Mouse (Mus musculus): ENCODE data around the gene Srd5a3. TPM values are rescaled to one million over a fixed set of nuclear protein-coding genes. Genes with fewer than 3 reads are reported as not detected.
"Not testable (repeated sequence)": the region's sequence is repeated elsewhere in the genome, so short reads cannot be mapped to it uniquely, and the experiment has no call there.

Srd5a3 gene
- polyA plus RNA-seq (2014; fragmentation: Nextera tagmentation; extraction: Ambion mirVana) = 27.6 and 31.0 TPM in 2 replicates

DNA sequence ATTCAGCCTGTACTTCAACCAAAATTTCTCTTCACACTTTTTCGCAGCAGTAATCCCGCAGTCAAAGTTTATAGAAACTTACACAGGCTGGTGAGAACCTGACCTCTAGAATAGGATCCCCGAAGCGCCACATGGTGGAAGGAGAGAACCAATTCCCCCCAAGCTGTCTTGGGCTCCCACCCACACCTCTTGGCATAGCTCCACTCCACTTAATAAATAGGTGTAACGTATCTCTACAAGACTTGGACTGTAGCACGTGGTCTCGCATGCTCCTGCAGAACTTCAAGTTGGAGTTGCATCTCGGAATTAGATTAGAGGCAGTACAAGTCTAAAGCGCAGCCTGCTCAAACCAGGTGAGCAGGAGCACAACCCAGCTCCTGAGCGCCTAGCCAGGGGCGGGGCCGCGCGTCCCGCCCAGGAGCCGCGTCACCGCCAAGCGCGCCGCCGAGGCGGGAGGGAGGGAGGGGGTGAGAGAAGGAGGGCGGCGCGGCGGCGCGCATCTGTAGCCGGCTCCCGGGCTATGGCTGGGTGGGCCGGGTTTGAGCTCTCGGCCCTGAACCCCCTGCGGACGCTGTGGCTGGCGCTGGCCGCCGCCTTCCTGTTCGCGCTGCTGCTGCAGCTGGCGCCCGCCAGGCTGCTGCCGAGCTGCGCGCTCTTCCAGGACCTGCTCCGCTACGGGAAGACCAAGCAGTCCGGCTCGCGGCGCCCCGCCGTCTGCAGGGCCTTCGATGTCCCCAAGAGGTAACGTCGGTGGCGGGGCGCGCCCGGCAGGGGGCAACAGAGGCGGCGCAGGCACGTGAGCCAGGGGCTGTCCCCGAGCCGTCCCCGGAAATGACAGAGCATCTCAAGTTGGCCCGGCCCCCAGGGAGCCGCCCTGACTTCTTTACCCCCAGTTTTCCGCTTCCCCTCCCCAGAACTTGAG is at the start of gene Srd5a3:
TSS of gene Srd5a3 (plus strand) at position 464 of the 922 bp plus-strand sequence.
- Histone ChIP-seq H3K4me2 (ENCODE audit: low read depth, low read length) (peak within 1 kb of the TSS; percentile 81), H3K4me1 (ENCODE audit: control insufficient read depth, insufficient read depth, low read length) (peaks cover 12% of the 10 kb centered on the region), H3K36me3 (ENCODE audit: control insufficient read depth, insufficient read depth, low read length) (no peaks in the 10 kb centered on the region), H3K27me3 (replicated peaks; ENCODE audit: control insufficient read depth, insufficient read depth, low read length) (no peaks in the 10 kb centered on the region), H3K27ac (replicated peaks; ENCODE audit: low read depth, low read length) (peak within 1 kb of the TSS; percentile 97), H3K9ac (ENCODE audit: low read depth, low read length) (peak within 1 kb of the TSS; percentile 90), H3K9me3 (ENCODE audit: control insufficient read depth, low read length) (no peaks in the 10 kb centered on the region), H3K4me3 (ENCODE audit: low read depth, low read length) (peak within 1 kb of the TSS; percentile 68)
- 1% methylated on average over 35 of the region's 69 CpGs for WGBS
- ATAC-seq (ENCODE audit: low read depth) (peak; percentile 97), DNase-seq (ENCODE audit: low spot score) (peak; percentile 97)

DNA sequence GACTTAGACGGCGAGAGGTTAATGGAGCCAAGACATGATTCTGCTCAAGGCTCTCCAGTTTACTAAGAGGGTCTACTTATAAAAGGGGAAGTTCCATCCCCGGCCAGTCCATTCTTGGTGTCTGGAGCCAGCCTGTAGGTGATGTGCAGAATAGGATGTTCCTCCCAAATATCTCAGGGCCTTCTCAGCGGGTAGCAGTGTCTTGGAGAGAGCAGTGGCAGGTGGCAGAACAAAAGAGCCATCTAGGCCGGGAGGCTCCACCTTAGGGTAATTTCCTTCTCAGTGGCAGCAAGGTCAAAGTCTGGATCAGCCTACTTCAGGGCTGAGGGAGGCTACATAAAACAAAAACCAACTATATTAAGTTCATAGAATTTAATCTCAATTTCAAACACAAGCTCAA is 36.3 kb upstream of the Srd5a3 start:
- WGBS = 82% methylated on average over 5 of the region's 5 CpGs

DNA sequence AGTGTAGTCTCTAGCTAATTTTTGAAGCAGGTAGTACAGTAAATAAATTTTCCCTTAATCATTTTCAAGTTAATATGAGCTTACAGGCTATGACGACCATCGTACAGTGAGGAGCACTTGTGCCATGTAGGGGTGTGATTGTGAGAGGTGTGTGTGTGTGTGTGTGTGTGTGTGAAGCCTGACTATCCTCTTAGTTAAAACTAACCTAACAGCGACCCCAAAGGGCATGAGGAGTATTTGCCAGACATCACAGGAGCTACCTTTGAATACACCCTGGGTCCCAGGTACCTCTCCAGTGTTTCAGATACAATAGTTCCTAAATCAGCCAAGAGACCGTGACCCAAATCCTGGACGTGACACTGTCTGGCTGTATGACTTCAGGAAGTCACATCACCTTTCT is 32.8 kb upstream of the Srd5a3 start:
- H3K27ac ChIP-seq (replicated peaks; ENCODE audit: low read depth, low read length) = no peak overlapping the region
- 78% methylated on average over 5 of the region's 5 CpGs for WGBS
- no peak overlapping the region for H3K4me2 ChIP-seq (ENCODE audit: low read depth, low read length)
- ATAC-seq (ENCODE audit: low read depth) (no peak), DNase-seq (ENCODE audit: low spot score) (no peak)
- H3K36me3 ChIP-seq (ENCODE audit: control insufficient read depth, insufficient read depth, low read length) = no peaks in the 10 kb centered on the region
- no peaks in the 10 kb centered on the region for H3K9me3 ChIP-seq (ENCODE audit: control insufficient read depth, low read length)
- no peaks in the 10 kb centered on the region for H3K27me3 ChIP-seq (replicated peaks; ENCODE audit: control insufficient read depth, insufficient read depth, low read length)
- no peaks in the 10 kb centered on the region for H3K4me1 ChIP-seq (ENCODE audit: control insufficient read depth, insufficient read depth, low read length)
- no peak overlapping the region for H3K4me3 ChIP-seq (ENCODE audit: low read depth, low read length)
- no peak overlapping the region for H3K9ac ChIP-seq (ENCODE audit: low read depth, low read length)

More for the DNA sequence above, 36.3 kb upstream of the Srd5a3 start:
- not testable (repeated sequence) for H3K9me3 ChIP-seq (ENCODE audit: control insufficient read depth, low read length); H3K4me2 ChIP-seq (ENCODE audit: low read depth, low read length); ATAC-seq (ENCODE audit: low read depth); H3K4me3 ChIP-seq (ENCODE audit: low read depth, low read length); H3K27ac ChIP-seq (replicated peaks; ENCODE audit: low read depth, low read length); H3K4me1 ChIP-seq (ENCODE audit: control insufficient read depth, insufficient read depth, low read length); DNase-seq (ENCODE audit: low spot score); H3K9ac ChIP-seq (ENCODE audit: low read depth, low read length); H3K36me3 ChIP-seq (ENCODE audit: control insufficient read depth, insufficient read depth, low read length); H3K27me3 ChIP-seq (replicated peaks; ENCODE audit: control insufficient read depth, insufficient read depth, low read length)

DNA sequence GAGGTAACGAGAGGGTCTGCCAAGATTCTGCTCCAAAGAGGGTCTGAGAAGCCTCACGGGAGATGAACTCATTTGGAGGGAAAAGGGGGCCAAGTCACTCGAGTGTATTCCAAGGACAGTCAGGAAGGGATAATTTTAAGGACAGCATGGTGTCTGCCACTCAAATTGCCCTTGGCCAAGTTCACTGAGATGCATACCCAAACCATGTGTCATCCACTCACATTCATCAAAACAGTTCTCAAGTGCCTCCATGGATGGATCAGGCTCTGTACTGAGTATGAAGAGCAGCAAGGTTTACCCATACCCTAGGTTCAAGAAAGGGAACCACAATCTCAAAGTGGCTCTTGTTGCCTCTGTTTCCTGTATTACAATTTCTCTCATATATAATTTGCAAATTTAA is 31.6 kb upstream of the Srd5a3 start:
- Histone ChIP-seq H3K4me1 (ENCODE audit: control insufficient read depth, insufficient read depth, low read length) (no peaks in the 10 kb centered on the region), H3K9me3 (ENCODE audit: control insufficient read depth, low read length) (no peaks in the 10 kb centered on the region), H3K9ac (ENCODE audit: low read depth, low read length) (no peak overlapping the region), H3K36me3 (ENCODE audit: control insufficient read depth, insufficient read depth, low read length) (no peaks in the 10 kb centered on the region), H3K4me3 (ENCODE audit: low read depth, low read length) (no peak overlapping the region), H3K4me2 (ENCODE audit: low read depth, low read length) (no peak overlapping the region), H3K27me3 (replicated peaks; ENCODE audit: control insufficient read depth, insufficient read depth, low read length) (no peaks in the 10 kb centered on the region), H3K27ac (replicated peaks; ENCODE audit: low read depth, low read length) (no peak overlapping the region)
- WGBS = 73% methylated on average over 3 of the region's 3 CpGs
- ATAC-seq (ENCODE audit: low read depth) (no peak), DNase-seq (ENCODE audit: low spot score) (no peak)

DNA sequence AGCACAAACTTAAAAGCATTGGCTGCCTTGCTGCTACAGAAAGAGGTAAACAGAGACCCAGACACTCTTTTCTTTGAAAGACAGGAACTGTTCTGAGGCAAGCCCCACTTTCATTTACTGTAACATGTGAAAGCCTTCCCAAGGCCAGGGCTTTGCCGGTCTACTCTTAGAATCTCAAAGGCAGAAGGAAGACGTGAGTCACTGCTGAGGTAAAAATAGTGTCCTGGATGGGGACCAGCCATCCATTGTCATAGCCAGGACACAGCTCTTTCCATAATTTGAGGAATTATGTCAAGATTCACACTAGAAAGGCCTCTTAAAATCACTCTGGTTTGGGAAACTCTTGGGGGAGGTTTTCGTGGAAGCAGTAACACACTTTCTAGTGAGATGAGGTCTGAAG is 28.9 kb upstream of the Srd5a3 start:
- Histone ChIP-seq H3K27ac (replicated peaks; ENCODE audit: low read depth, low read length) (no peak overlapping the region), H3K9ac (ENCODE audit: low read depth, low read length) (no peak overlapping the region), H3K27me3 (replicated peaks; ENCODE audit: control insufficient read depth, insufficient read depth, low read length) (no peaks in the 10 kb centered on the region), H3K9me3 (ENCODE audit: control insufficient read depth, low read length) (no peaks in the 10 kb centered on the region), H3K4me1 (ENCODE audit: control insufficient read depth, insufficient read depth, low read length) (no peaks in the 10 kb centered on the region), H3K36me3 (ENCODE audit: control insufficient read depth, insufficient read depth, low read length) (no peaks in the 10 kb centered on the region), H3K4me3 (ENCODE audit: low read depth, low read length) (no peak overlapping the region), H3K4me2 (ENCODE audit: low read depth, low read length) (no peak overlapping the region)
- WGBS = 85% methylated on average over 3 of the region's 3 CpGs
- DNase-seq (ENCODE audit: low spot score) (no peak), ATAC-seq (ENCODE audit: low read depth) (no peak)

DNA sequence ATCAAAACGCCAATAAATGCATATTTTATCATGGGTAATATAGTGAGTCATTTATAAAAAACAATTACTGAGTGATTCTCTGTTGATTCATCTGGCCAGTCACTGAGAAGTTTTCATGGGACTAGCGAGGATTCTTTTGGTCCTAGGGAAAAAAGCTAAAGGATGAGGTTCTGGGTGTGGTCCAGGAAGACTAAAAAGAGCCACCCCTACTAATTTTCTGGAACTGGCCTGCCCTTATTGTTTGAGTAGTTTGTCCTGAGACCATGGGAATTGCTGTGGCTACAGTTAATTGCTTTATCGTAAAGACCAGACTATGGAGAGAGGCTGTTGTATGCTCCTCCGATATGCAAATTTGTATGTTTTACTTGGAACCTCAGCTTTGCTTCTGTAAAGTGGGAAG is 28.1 kb upstream of the Srd5a3 start:
- Histone ChIP-seq H3K27ac (replicated peaks; ENCODE audit: low read depth, low read length) (no peak overlapping the region), H3K36me3 (ENCODE audit: control insufficient read depth, insufficient read depth, low read length) (no peaks in the 10 kb centered on the region), H3K9ac (ENCODE audit: low read depth, low read length) (no peak overlapping the region), H3K4me3 (ENCODE audit: low read depth, low read length) (no peak overlapping the region), H3K4me1 (ENCODE audit: control insufficient read depth, insufficient read depth, low read length) (no peaks in the 10 kb centered on the region), H3K4me2 (ENCODE audit: low read depth, low read length) (no peak overlapping the region), H3K9me3 (ENCODE audit: control insufficient read depth, low read length) (no peaks in the 10 kb centered on the region), H3K27me3 (replicated peaks; ENCODE audit: control insufficient read depth, insufficient read depth, low read length) (no peaks in the 10 kb centered on the region)
- no peak for DNase-seq (ENCODE audit: low spot score)
- 75% methylated on average over 4 of the region's 4 CpGs for WGBS
- no peak for ATAC-seq (ENCODE audit: low read depth)

DNA sequence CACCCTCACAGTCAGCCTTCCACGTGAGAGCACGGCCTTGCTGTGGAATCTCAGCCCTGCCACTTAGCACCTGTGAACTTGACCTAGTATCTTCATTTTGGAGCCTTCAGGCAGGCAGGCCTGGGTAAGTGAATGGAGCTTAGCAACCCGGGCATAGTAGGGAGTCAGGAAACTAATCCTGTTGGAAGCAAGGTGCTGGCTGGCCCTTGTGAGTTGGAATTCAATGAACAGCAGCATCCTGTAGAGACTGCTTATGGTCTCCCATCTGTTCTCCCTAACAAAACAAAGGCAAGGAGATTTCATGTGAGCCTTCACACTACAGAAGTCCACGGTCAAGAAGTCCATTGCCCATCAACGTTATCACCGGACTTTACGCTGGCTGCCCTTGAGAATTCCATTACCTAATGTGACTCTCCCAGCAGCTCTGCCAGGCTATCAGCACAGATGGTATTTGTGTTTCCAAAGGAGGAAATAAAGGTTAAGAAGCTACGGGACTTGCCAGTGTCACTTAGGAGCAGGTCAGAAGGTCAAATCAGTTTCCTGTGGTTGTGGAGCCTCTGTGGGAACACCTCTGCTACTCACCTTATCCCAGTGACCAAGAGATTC is 24.5 kb upstream of the Srd5a3 start:
- Histone ChIP-seq H3K4me3 (ENCODE audit: low read depth, low read length) (no peak overlapping the region), H3K4me1 (ENCODE audit: control insufficient read depth, insufficient read depth, low read length) (no peaks in the 10 kb centered on the region), H3K27me3 (replicated peaks; ENCODE audit: control insufficient read depth, insufficient read depth, low read length) (no peaks in the 10 kb centered on the region), H3K9me3 (ENCODE audit: control insufficient read depth, low read length) (no peaks in the 10 kb centered on the region), H3K36me3 (ENCODE audit: control insufficient read depth, insufficient read depth, low read length) (no peaks in the 10 kb centered on the region), H3K9ac (ENCODE audit: low read depth, low read length) (no peak overlapping the region), H3K4me2 (ENCODE audit: low read depth, low read length) (no peak overlapping the region), H3K27ac (replicated peaks; ENCODE audit: low read depth, low read length) (no peak overlapping the region)
- ATAC-seq (ENCODE audit: low read depth) = no peak
- 65% methylated on average over 8 of the region's 8 CpGs for WGBS
- no peak for DNase-seq (ENCODE audit: low spot score)

DNA sequence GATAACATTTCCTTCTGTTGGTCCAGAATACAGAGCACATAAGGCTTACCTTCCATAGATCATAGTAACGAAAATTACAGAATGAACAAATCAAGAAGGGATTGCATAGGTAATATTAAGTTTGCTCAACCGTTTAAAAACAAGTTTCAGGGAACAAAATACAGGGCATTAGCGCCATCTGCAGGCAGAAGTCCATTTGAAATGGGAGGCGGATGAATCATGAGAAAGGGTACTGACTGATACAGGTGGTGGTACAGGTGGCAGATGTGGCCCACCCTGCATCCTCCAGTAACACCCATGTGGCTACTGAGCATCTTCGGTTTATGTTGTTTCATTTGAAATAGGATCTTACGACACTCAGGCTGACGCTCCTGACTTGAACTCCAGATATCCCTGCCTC is 21.6 kb upstream of the Srd5a3 start:
- ATAC-seq (ENCODE audit: low read depth) = no peak
- Histone ChIP-seq H3K9ac (ENCODE audit: low read depth, low read length) (no peak overlapping the region), H3K4me1 (ENCODE audit: control insufficient read depth, insufficient read depth, low read length) (no peaks in the 10 kb centered on the region)

More for the DNA sequence above, 21.6 kb upstream of the Srd5a3 start:
- Histone ChIP-seq H3K27ac (replicated peaks; ENCODE audit: low read depth, low read length) (no peak overlapping the region), H3K4me2 (ENCODE audit: low read depth, low read length) (no peak overlapping the region), H3K9me3 (ENCODE audit: control insufficient read depth, low read length) (peaks cover 6% of the 10 kb centered on the region; the same call in 1 of the 2 replicates), H3K36me3 (ENCODE audit: control insufficient read depth, insufficient read depth, low read length) (no peaks in the 10 kb centered on the region), H3K4me3 (ENCODE audit: low read depth, low read length) (no peak overlapping the region), H3K27me3 (replicated peaks; ENCODE audit: control insufficient read depth, insufficient read depth, low read length) (no peaks in the 10 kb centered on the region)
- DNase-seq (ENCODE audit: low spot score) = peak; percentile 45
- WGBS = 30% methylated on average over 7 of the region's 7 CpGs

Data from embryonic facial prominence, embryonic 14.5 days (tissue).